Mouse (Mus musculus) hematopoietic stem cell, adult 5-6 weeks (primary cell): ENCODE measurements around the gene Mllt6. TPM values are rescaled to one million over a fixed set of nuclear protein-coding genes. Genes with fewer than 3 reads are reported as not detected.

Experiments
- ATAC-seq, 2 experiments: fragments of 125-278 bp in 1 of 2; replicated peaks in 1 of 2; 2 replicates each; pipeline ENCODE4 v1.8.0; 2016 to 2017; ENCODE audit warnings: inconsistent platforms in 2 of 2, mild to moderate bottlenecking in 2 of 2, moderate number of reproducible peaks in 2 of 2, low read depth in 1 of 2, moderate TSS enrichment in 1 of 2; ENCODE audit not compliant: low FRiP score in 2 of 2, poor library complexity in 2 of 2, severe bottlenecking in 2 of 2, insufficient read depth in 1 of 2, low TSS enrichment in 1 of 2
- total RNA-seq: library from RNA; stranded (forward); fragments of 172-1452, 232-1000 nt; gene quantifications from 2 replicates; pipeline ENCODE4 v1.2.3, GENCODE M21; 2017

Mllt6 gene
- total RNA-seq, 1 experiment from 2014 or later: 19.5 TPM

- no peak for ATAC-seq
These were observed 864 bp upstream of the Mllt6 start for GRCm38 (mm10) chr11:97662207-97662892.

- no peak for ATAC-seq
These were observed 519 bp downstream of the Mllt6 start for GRCm38 (mm10) chr11:97663528-97664338.

- no peak for ATAC-seq
These were observed 1.1 kb downstream of the Mllt6 start for GRCm38 (mm10) chr11:97664339-97664665.

DNA sequence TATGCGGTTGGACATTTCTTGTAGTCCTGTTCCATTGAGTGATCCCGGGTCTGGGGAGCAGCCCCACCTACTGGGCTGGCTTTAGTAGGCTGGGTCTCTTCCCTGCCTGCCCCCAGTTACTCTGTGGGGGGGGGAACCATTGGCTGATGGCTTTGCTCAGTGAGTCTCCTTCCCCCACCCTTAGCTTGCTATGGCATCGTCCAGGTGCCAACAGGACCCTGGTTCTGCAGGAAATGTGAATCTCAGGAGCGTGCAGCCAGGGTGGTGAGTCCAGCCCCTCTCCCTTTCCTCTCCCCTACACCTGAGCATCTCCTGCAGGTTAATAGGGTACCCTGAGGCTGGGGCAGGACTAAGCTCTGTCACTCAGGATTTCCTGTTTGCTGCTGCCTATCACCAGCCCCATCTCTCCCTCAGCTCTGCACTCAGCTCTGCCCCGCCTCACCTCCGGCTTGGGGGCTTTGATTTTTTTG, 1.6 kb downstream of the Mllt6 start:
- no peak for ATAC-seq

- ATAC-seq: no peak
These were observed 2.2 kb downstream of the Mllt6 start for GRCm38 (mm10) chr11:97665431-97665830.

DNA sequence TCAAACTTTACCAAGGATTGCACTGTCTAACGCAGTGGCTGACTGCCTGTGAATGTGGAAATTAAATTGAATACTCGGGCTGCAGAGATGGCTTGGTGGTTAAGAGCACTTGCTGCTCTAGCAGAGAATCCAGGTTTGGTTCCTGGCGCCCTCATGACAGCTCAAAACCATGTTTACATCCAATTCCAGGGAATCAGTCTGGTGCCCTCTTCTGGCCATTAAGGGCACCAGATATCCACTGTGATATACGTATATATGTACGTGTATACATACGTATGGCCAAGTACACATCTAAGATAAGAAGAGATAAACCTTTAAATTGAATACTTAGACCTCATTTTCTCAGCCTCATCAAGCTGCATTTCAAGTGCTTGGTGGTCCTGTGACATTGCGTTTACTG, 3.0 kb downstream of the Mllt6 start:
- ATAC-seq: no peak

DNA sequence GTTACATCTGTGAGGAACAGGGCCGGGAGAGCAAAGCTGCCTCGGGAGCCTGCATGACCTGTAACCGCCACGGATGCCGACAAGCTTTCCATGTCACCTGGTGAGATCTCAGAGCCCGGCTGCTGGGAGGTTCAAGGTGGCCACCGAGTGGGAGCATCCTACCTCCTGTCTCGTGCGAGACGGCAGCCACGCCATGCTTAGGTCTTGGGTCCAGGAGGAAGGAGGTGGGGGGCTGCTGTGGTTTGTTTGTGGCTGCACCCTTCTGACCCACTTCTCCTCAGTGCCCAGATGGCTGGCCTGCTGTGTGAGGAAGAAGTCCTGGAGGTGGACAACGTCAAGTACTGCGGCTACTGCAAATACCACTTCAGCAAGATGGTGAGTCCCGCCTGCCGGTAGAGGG, 3.6 kb downstream of the Mllt6 start:
- no peak for ATAC-seq

GRCm38 (mm10) chr11:97668160-97668559, 4.9 kb downstream of the Mllt6 start:
- ATAC-seq: no peak

GRCm38 (mm10) chr11:97669268-97669667, 6.1 kb downstream of the Mllt6 start:
- no peak for ATAC-seq

- no peak for ATAC-seq
These were observed 6.6 kb downstream of the Mllt6 start for GRCm38 (mm10) chr11:97669829-97670228.

GRCm38 (mm10) chr11:97670234-97671176, 7.3 kb downstream of the Mllt6 start:
- ATAC-seq: no peak

DNA sequence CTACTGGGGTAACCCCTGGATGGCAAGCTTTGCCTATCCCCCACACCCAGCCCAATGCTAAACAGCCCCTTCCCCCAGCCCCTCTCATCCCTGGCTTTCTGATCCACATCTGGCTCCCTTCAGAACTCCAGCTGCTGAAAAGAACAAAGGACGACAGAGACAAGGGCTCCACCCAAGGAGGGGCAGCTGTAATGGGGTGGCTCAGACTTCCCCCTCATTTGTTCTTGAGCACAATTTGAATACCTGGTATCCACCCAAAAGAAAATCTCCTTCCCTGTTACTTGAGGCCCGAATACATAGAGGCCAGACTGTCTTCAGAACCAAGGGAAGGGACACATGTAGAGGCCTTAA, 7.9 kb downstream of the Mllt6 start:
- no peak for ATAC-seq

- no peak for ATAC-seq
These were observed 9.9 kb downstream of the Mllt6 start for GRCm38 (mm10) chr11:97673148-97673547.

DNA sequence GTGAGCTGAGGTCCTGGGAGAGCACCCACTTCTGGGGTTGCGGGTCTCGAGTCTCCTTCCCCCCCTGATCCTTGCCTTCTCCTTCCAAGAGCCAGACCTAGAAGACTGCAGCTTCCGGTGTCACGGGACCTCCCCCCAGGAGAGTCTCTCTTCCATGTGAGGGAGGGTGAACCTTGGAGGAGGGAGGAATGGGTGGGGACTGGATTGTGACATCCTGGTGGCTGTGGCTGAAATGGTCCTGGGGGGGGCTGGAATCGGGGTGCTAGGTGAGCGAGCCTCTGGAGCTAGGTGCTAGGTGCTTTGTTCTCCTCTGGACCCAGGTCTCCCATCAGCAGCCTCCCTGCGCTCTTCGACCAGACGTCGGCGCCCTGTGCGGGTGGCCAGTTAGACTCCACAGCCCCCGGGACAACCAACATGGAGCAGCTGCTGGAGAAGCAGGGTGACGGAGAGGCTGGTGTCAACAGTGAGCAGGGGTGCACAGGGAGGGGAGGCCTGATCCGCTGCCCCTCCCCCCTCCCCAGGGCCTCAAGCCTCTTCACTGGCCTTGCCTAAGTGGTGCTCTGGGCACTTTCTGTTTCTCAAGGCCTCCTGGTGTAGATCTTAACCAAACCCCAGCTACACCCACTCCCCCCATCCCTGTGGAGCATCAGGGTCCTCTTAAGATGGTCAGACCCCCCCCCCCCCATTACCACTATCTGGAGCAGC, 13.0 kb downstream of the Mllt6 start:
- ATAC-seq: no peak

GRCm38 (mm10) chr11:97677381-97677780, 14.2 kb downstream of the Mllt6 start:
- no peak for ATAC-seq

GRCm38 (mm10) chr11:97677842-97678241, 14.6 kb downstream of the Mllt6 start:
- ATAC-seq: no peak

DNA sequence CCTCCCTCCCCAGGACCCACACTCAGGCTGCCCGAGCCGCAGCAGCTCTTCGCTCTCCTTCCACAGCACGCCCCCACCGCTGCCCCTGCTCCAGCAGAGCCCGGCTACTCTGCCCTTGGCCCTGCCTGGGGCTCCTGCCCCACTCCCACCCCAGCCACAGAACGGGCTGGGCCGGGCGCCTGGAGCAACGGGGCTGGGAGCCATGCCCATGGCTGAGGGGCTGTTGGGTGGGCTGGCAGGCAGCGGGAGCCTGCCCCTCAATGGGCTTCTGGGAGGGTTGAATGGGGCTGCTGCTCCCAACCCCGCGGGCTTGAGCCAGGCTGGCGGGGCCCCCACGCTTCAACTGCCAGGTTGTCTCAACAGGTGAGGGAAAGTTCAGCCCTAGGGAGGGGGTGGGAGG, 15.1 kb downstream of the Mllt6 start:
- no peak for ATAC-seq
